ENCODE assay signal across 14 mouse cellular contexts in the genomic region with DNA sequence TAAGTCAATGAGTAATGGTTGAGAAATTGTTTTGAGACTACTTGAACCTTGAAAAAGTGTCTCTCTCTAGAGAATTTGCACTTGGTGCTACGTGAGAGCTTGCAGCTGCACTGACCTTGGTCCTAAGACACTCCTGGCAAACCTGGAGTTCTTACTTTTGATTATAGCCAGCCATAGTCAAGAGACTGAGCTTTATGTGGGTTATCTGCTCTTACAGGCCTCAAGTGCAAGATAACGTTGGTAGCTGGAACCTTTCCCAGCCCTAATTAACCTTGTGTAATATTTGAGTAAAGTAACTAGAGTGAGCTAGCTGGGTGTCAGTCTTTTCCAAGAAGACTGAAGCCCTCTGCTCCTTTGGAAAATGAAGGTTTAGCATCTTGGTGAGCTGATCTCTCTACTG. TPM values are rescaled to one million over a fixed set of nuclear protein-coding genes. Genes with fewer than 3 reads are reported as not detected.
A peak's percentile ranks its signal among the peaks of the same experiment; 100 is the strongest.
DNase-seq lines count a peak whose midpoint lies in the region; ATAC-seq and TF ChIP-seq lines count a peak whose summit lies in the region.
"Had no signal": no experiment of that assay in that cellular context is flagged by ENCODE, and none has a peak within 500 bp of the region (broad histone marks: within the 10 kb centered on the region; RNA-seq: fewer than 3 reads in every experiment).

No protein-coding gene starts in this region.

- no peaks in the 10 kb centered on the region for H3K36me3 ChIP-seq in heart, embryonic 12.5 days
- no peaks in the 10 kb centered on the region for H3K36me3 ChIP-seq in heart, embryonic 14.5 days (ENCODE audit: control insufficient read depth, insufficient read depth, low read length)
- no peaks in the 10 kb centered on the region for H3K36me3 ChIP-seq in liver, postnatal 0 days (replicated peaks; ENCODE audit: insufficient read depth, low read length)
- no peaks in the 10 kb centered on the region for H3K36me3 ChIP-seq in midbrain, postnatal 0 days (ENCODE audit: insufficient read depth, low read length)
- H3K36me3 ChIP-seq: limb, embryonic 13.5 days; neural tube, embryonic 13.5 days had no signal

- ATAC-seq in heart, embryonic 12.5 days (ENCODE audit: insufficient number of reproducible peaks, low FRiP score): no peak
- ATAC-seq in heart, embryonic 14.5 days (ENCODE audit: insufficient number of reproducible peaks, insufficient read depth, low FRiP score, low read depth): no peak
- no peak for ATAC-seq in liver, postnatal 0 days
- peak; percentile 50 for ATAC-seq in megakaryocyte progenitor cell, adult 5-6 weeks (replicated peaks; ENCODE audit: poor library complexity)
- no peak for ATAC-seq in midbrain, postnatal 0 days (ENCODE audit: low FRiP score)

- TF ChIP-seq CTCF in liver, postnatal 0 days (IDR thresholded peaks at IDR 0.05; ENCODE audit: low read depth): no peak
- no peak for TF ChIP-seq CTCF in midbrain, postnatal 0 days (IDR thresholded peaks at IDR 0.05)

- no peaks in the 10 kb centered on the region for H3K9me3 ChIP-seq in heart, embryonic 12.5 days (replicated peaks)
- no peaks in the 10 kb centered on the region for H3K9me3 ChIP-seq in heart, embryonic 14.5 days (ENCODE audit: control insufficient read depth, low read length)
- no peaks in the 10 kb centered on the region for H3K9me3 ChIP-seq in liver, postnatal 0 days (ENCODE audit: low read length)
- H3K9me3 ChIP-seq in midbrain, postnatal 0 days (ENCODE audit: low read length): no peaks in the 10 kb centered on the region
- H3K9me3 ChIP-seq: limb, embryonic 13.5 days; neural tube, embryonic 13.5 days had no signal

- peak; percentile 81 for TF ChIP-seq EP300 in liver, postnatal 0 days (IDR thresholded peaks at IDR 0.05; ENCODE audit: low read depth)

- WGBS in heart, embryonic 12.5 days: 9% methylated on average over 2 of the region's 2 CpGs
- WGBS in heart, embryonic 14.5 days: 10% methylated on average over 2 of the region's 2 CpGs
- WGBS in liver, postnatal 0 days (ENCODE audit: insufficient replicate concordance): 32% methylated on average over 2 of the region's 2 CpGs
- WGBS in midbrain, postnatal 0 days: 84% methylated on average over 2 of the region's 2 CpGs

- H3K27me3 ChIP-seq in heart, embryonic 12.5 days (replicated peaks): no peaks in the 10 kb centered on the region
- no peaks in the 10 kb centered on the region for H3K27me3 ChIP-seq in heart, embryonic 14.5 days (ENCODE audit: control insufficient read depth, insufficient read depth, low read length)
- H3K27me3 ChIP-seq in liver, postnatal 0 days (ENCODE audit: insufficient read depth, low read length): no peaks in the 10 kb centered on the region
- H3K27me3 ChIP-seq in midbrain, postnatal 0 days (ENCODE audit: insufficient read depth, low read length): no peaks in the 10 kb centered on the region
- H3K27me3 ChIP-seq: limb, embryonic 13.5 days; neural tube, embryonic 13.5 days had no signal

- no peak overlapping the region for H3K4me2 ChIP-seq in heart, embryonic 12.5 days
- no peak overlapping the region for H3K4me2 ChIP-seq in heart, embryonic 14.5 days (ENCODE audit: low read length)
- no peak overlapping the region for H3K4me2 ChIP-seq in liver, postnatal 0 days (ENCODE audit: low read depth, low read length)
- H3K4me2 ChIP-seq in midbrain, postnatal 0 days (ENCODE audit: low read depth, low read length, poor library complexity, severe bottlenecking): no peak overlapping the region
- H3K4me2 ChIP-seq: limb, embryonic 13.5 days; neural tube, embryonic 13.5 days had no signal

- intact Hi-C loops in heart, postnatal 36 days (cut with DNase I): no loop called here

- H3K4me1 ChIP-seq in heart, embryonic 12.5 days (replicated peaks): peaks cover 30% of the 10 kb centered on the region
- peaks cover 7 to 30% of the 10 kb centered on the region in 2 experiments; a peak in 3 of 4 replicates for H3K4me1 ChIP-seq in heart, embryonic 14.5 days (ENCODE audit: control insufficient read depth in 2 of 2, insufficient read depth in 2 of 2, low read length in 2 of 2)
- no peaks in the 10 kb centered on the region for H3K4me1 ChIP-seq in liver, postnatal 0 days (ENCODE audit: insufficient read depth)
- H3K4me1 ChIP-seq in midbrain, postnatal 0 days (ENCODE audit: insufficient read depth, low read length): no peaks in the 10 kb centered on the region
- H3K4me1 ChIP-seq: limb, embryonic 13.5 days; neural tube, embryonic 13.5 days had no signal

- H3K9ac ChIP-seq in heart, embryonic 12.5 days: no peak overlapping the region
- H3K9ac ChIP-seq in heart, embryonic 14.5 days (ENCODE audit: low read length): no peak overlapping the region
- H3K9ac ChIP-seq in liver, postnatal 0 days (replicated peaks): no peak overlapping the region
- H3K9ac ChIP-seq in midbrain, postnatal 0 days (replicated peaks; ENCODE audit: low read length, poor library complexity, severe bottlenecking): no peak overlapping the region
- H3K9ac ChIP-seq: limb, embryonic 13.5 days; neural tube, embryonic 13.5 days had no signal

- H3K27ac ChIP-seq in heart, embryonic 12.5 days (ENCODE audit: poor library complexity, severe bottlenecking): peak overlapping the region; percentile 59
- peak overlapping the region; percentile 33 to 65 for H3K27ac ChIP-seq in heart, embryonic 14.5 days (replicated peaks in 1 of 2; ENCODE audit: control insufficient read depth in 1 of 2, insufficient read depth in 1 of 2, low read depth in 2 of 2, low read length in 2 of 2)
- no peak overlapping the region for H3K27ac ChIP-seq in liver, postnatal 0 days (ENCODE audit: low read depth)
- no peak overlapping the region for H3K27ac ChIP-seq in midbrain, postnatal 0 days (ENCODE audit: low read depth, low read length)
- H3K27ac ChIP-seq: limb, embryonic 13.5 days; neural tube, embryonic 13.5 days had no signal

- H3K4me3 ChIP-seq in heart, embryonic 12.5 days: no peak overlapping the region
- H3K4me3 ChIP-seq in heart, embryonic 14.5 days (ENCODE audit: control insufficient read depth in 1 of 2, insufficient read depth in 1 of 2, low read depth in 1 of 2, low read length in 2 of 2): no peak overlapping the region
- no peak overlapping the region for H3K4me3 ChIP-seq in liver, postnatal 0 days (ENCODE audit: low read depth, low read length)
- H3K4me3 ChIP-seq in midbrain, postnatal 0 days (ENCODE audit: low read depth, low read length): no peak overlapping the region
- H3K4me3 ChIP-seq: limb, embryonic 13.5 days; neural tube, embryonic 13.5 days had no signal

- no peak for DNase-seq in heart, postnatal 36 days
- DNase-seq in liver, postnatal 0 days: no peak
- no peak for DNase-seq in cerebellum, adult 8-10 months
- no peak for DNase-seq in midbrain, postnatal 0 days (ENCODE audit: low spot score)
- DNase-seq in kidney, postnatal 36 days: no peak
- DNase-seq: kidney, postnatal 10 days; midbrain, embryonic 14.5 days; right cerebral cortex, adult 18-20 months; thymus, postnatal 25 days had no signal

RNA-seq across cellular contexts. Expression of gene Kdm3a, which starts 25.5 kb away (rescaled TPM):
- 48.5 and 51.7 TPM in 2 replicates for polyA plus RNA-seq in heart, embryonic 12.5 days (2016; fragmentation: Nextera tagmentation; extraction: Ambion mirVana)
- 10 to 100 TPM; 21.1 to 24.4 TPM for total RNA-seq in heart, postnatal 36 days (2021)
- 31.2 and 33.4 TPM in 2 replicates for polyA plus RNA-seq in heart, embryonic 14.5 days (2014; fragmentation: Nextera tagmentation; extraction: Ambion mirVana)
- polyA plus RNA-seq in liver, postnatal 0 days (2015; fragmentation: Nextera tagmentation; extraction: Ambion mirVana): 6.6 and 8.8 TPM in 2 replicates
- 37.7 and 42.3 TPM in 2 replicates for total RNA-seq in megakaryocyte progenitor cell, adult 5-6 weeks (2015)
- total RNA-seq in megakaryocyte progenitor cell, adult 5-6 weeks (2017): 31.8 and 38.7 TPM in 2 replicates
- total RNA-seq in midbrain, postnatal 0 days (2014; rRNA removed): 34.4 and 49.4 TPM in 2 replicates
- 14.2 and 17.0 TPM in 2 replicates for polyA plus RNA-seq in midbrain, postnatal 0 days (2015; fragmentation: Nextera tagmentation; extraction: Ambion mirVana)

RNA-seq across cellular contexts. Expression of gene Reep1, which starts 49.1 kb away (rescaled TPM):
- 22.3 and 22.9 TPM in 2 replicates for polyA plus RNA-seq in heart, embryonic 12.5 days (2016; fragmentation: Nextera tagmentation; extraction: Ambion mirVana)
- 10 to 100 TPM; 14.7 to 17.4 TPM for total RNA-seq in heart, postnatal 36 days (2021)
- polyA plus RNA-seq in heart, embryonic 14.5 days (2014; fragmentation: Nextera tagmentation; extraction: Ambion mirVana): 19.0 and 23.6 TPM in 2 replicates
- polyA plus RNA-seq in liver, postnatal 0 days (2015; fragmentation: Nextera tagmentation; extraction: Ambion mirVana): 1.9 and 2.3 TPM in 2 replicates
- 0.32 and 1.1 TPM in 2 replicates for total RNA-seq in megakaryocyte progenitor cell, adult 5-6 weeks (2015)
- total RNA-seq in megakaryocyte progenitor cell, adult 5-6 weeks (2017): 0.71 and 1.0 TPM in 2 replicates
- 404 and 467 TPM in 2 replicates for total RNA-seq in midbrain, postnatal 0 days (2014; rRNA removed)
- 274 and 275 TPM in 2 replicates for polyA plus RNA-seq in midbrain, postnatal 0 days (2015; fragmentation: Nextera tagmentation; extraction: Ambion mirVana)

Comparison
In these comparisons a context has a peak if more than half of its experiments do, and no peak if none do; other contexts are left out.
1. H3K27ac ChIP-seq: peak in heart, embryonic 12.5 days (single experiment) and heart, embryonic 14.5 days (2 of 2); none in liver, postnatal 0 days (single experiment) and midbrain, postnatal 0 days (single experiment).
2. RNA of gene Reep1, which starts 49.1 kb away (polyA plus RNA-seq): 274 to 275 TPM in midbrain, postnatal 0 days; 22.3 to 22.9 TPM in heart, embryonic 12.5 days, 19.0 to 23.6 TPM in heart, embryonic 14.5 days and 1.9 to 2.3 TPM in liver, postnatal 0 days; every median in the first group is over 10 times any median in the second.